Mouse (Mus musculus) mesoderm, embryonic 11.5 days (tissue): ENCODE measurements around the gene B3gat3.

ENCODE experiments used
- DNase-seq: peaks from one replicate; pipeline ENCODE4 v3.0.0-alpha.2; 2012; ENCODE audit warnings: low read depth, low spot score

The B3gat3 gene

DNA sequence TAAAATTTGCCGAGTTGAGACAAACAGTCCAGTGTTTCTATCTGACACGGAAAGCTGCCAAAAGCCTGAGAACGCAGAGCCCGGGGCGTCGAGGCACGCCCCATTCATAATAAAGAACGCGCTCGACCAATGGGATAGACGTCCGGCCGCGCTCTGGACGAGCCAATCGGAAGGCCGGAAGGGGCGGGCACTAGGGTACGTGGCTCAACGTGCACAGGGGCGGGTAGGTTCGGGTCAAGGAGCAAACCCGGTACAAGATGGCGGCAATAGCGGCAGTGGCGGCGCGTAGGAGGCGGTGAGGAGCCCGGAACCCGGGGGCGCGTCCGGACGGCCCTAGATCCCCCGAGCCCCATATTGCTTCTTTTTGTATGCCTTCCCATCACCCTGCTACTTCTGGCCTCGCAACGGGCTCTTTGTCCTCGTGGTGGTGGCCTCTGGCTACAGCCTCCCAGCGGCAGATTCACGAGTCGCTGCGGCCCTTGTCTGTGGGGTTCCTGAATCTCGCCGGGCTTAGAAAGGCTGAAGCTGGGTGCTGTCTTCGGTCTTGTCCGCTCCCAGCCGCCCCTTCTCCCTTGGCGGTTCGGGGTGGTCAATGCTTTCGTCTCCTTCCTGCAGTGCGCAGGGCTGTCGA is 22.2 kb upstream of the B3gat3 start, which contains the start of gene Ganab:
Gene Ganab (plus strand): TSS at position 207 of the 631 bp plus-strand sequence.
- peak; percentile 97 for DNase-seq

- no peak for DNase-seq
Measured at GRCm38 (mm10) chr19:8898576-8898975, 21.6 kb upstream of the B3gat3 start.

DNA sequence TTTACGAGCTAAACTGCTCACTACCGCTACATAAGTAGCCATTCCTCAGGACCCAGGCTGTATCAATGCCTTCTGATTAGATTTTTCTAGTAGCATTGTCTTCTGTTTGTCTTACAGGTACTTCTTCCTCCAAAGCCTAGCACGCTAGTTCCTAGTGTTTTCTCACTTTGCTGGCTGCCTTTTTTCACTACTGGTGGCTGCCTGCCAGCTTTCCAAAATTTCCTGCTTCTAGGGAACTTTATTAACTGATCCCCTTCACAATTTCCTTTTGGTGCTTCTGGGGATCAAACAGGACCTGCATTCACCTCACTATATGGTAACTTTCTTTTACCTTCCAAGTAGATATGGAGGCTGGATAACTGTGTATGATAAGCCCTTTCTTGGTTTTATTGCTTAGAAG is 21.1 kb upstream of the B3gat3 start:
- no peak for DNase-seq

DNA sequence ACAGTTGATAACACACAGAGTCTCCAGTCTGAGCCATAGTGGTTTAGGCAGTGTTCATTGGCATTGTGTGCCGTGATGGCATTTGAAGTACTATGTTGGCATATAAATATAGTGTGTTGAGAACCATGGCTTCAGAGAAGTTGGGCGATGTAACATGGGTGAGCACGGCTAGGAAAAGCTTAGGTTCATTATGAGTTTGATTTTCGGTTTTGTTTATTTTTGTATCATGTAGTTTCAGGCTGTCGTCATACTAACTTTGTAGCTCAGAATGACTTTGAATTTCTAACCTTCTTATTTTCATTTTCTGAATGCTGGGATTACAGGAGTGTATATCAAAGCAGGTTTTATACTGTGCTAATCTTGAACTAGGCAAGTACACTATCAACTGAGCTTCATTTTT is 16.8 kb upstream of the B3gat3 start:
- DNase-seq = no peak

DNA sequence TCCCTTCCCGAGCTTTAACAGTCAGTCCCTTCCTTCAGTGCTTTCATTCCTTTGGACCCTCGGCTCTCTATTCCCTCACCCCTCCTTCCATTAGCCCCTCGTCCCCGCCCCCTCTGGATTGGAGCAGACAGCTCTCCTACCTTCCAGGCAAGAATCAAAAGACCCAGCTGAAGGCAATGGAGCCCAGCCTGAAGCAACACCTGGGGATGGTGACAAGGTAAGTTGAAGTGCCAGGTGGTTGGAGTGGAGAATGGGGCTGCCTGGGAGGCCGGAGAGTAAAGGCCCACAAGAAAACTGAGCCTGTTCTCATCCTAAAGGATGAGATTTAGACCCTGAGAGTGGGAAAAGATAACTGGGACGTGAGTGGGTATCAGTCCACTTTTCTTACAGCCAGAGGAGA is 11.6 kb upstream of the B3gat3 start:
- DNase-seq = no peak

DNA sequence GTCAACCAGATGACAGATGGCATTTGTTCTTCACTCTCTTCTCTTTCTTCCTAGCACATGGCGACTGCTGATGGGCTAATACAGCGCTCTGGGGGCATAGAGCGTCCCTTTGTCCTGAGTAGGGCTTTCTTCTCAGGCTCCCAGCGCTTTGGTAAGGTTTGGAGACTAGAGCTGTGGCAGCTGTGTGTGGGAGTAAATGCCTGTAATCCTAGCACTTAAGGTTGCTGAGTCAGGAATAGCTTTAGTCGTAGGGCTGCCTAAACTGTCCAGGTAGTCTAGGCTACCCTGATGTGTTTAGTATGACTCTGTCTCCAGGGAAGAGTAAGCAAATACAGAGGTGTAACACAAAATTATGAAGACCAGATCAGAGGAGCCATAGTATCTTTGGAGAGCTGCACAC is 8.4 kb upstream of the B3gat3 start:
- DNase-seq = no peak

GRCm38 (mm10) chr19:8914212-8914611 is 6.0 kb upstream of the B3gat3 start:
- no peak for DNase-seq

DNA sequence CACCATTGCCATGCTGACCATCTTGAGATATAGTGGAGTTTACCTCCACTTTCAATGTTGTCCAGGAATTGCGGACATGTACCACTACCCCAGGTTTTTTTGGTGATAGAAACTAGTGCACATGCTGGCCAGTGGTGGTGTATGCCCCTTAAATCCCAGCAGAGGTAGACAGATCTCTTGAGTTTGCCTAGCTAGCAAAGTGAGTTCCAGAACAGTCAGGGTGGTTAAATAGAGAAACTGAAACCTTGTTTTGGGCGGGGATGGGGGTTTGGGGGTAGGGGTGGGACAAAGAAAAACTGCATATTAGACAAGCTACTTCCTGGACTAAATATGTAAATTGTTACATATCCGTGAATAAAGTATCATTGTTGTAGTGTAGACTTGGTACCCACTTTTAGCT is 1.2 kb upstream of the B3gat3 start:
- no peak for DNase-seq

DNA sequence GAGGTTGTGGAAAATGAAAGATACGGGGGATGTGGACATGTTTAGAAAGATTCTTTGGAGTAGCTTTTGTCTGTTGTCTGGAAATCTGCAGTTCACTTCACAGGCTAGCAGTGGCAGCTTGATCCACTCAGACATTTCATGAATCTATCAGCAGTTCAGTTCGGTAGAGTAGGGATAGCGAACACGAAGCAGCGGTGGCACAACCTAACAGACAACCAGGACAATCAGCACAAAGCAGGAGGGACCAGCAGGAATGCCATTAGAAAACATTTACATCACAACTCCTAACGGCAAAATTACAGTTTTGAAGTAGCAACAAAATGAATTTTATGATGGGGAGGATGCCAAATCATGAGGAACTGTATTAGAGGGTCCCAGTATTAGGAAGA is 496 bp upstream of the B3gat3 start:
- DNase-seq = no peak

- peak; percentile 68 for DNase-seq
Measured at GRCm38 (mm10) chr19:8920836-8921291, 690 bp downstream of the B3gat3 start.

DNA sequence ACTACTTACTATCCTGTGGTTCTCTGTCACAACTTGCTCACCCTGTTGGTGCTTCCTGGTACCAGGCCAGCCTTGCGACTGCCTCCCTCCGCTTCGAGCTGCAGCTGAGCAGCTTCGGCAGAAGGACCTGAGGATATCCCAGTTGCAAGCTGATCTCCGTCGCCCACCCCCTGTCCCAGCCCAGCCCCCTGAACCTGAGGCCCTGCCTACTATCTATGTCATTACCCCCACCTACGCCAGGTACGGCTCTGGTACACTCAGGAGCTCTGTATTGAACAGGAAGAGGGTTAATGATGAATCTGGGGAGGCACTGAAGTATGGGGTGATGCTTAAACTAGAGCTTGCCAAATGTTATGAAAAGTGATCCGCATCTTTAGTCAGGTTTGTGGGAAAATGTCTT is 1.6 kb downstream of the B3gat3 start:
- DNase-seq = no peak

DNA sequence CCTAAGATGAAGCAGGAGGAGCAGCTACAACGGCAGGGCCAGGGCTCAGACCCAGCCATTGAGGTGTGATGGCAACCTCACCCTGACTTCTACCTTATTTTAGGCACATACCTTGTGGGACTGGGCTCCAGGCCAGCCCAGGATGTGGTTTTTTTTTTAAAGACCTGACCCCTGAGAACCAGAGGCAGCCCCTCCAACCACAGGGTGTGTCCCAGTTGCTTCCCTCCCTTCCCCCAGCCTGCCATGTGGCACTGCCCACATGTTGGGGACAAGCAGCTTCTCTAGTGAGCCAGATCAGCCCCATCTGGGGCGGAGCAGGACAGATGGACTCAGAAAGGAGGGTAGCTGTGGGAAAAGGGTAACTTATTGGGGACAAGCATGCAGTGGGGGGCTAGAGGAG is 6.6 kb downstream of the B3gat3 start:
- DNase-seq = no peak

DNA sequence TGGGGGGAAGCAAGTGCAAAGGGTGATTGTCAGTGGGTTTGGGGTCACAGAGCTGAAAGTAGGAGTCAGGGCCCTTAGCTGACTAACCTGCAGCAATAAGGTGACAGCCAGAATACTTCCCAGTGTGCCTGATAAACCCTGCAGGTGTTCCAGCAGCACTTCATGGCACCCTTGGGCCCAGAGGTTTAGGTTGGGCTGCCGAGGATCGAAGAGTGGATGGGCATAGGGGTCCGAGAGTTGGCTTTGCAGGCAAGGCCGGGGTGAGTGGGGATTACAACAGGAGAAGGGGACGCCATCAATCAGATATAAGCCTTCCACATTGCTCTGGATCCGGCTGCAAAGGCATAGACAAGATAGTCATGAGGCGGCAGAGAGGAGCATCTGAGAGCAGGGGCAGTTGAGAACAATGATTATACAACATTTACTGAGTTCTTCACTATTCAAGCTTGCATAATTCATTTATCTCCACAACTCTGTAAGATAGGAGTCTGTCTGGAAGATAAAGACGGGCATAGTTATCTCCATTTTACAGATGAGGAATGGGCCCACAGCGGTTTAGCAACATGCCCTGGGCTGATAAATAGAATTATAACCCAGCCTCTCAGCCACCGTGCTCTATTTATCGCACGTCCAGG is 7.8 kb downstream of the B3gat3 start:
- no peak for DNase-seq

DNA sequence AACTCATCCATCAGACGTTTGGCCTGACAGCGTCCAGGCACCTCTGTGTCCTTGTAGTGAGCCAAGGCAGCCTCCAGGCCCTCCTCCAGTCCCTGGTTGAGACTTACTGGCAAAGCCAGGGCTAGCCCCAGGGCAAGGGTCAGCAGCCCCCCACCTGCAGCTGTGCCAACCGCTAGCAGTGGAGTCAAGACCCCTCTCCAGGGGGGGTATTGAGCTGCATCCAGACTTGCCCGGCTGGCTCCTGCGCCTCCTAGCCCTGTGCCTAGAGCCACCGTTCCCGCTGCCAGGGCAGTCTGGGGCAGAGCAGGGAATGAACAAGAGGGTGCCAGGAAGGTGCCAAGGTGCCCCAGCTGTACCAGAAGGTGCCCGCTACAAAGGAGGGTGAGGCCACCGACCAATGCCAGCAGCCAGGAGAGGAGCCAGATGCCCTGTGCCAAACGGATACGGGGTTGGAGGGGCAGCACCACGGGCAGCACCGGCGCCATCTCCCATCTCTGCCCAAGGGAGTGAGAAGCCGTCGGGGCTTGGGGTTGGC is 8.6 kb downstream of the B3gat3 start:
- no peak for DNase-seq

GRCm38 (mm10) chr19:8929224-8930088 is 9.3 kb downstream of the B3gat3 start, which contains the start of the genes Rom1 and Eml3:
Gene Rom1, minus strand, starts transcription at chr19:8929356.
Gene Eml3, plus strand, starts transcription at chr19:8929552.
- peak; percentile 80 for DNase-seq

DNA sequence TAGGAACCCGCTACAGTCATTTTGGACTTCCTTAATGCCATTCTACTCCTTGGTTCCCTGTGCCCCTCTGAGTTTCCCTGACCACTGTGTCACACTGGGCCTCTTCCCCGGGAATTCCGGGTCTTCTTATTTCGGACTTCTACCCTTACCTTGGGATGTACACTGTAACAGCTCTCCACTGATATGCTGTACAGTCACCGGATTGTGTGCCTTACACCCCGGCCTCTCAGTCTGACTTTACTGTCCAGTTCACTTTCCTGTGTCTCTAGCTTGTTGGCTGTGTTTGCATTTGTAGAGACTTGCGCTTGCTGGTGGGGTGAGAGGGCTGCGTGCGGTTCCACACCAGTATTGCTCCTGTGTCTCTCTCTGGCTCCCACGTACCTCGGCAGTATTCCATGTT is 9.9 kb downstream of the B3gat3 start:
- DNase-seq = no peak

DNA sequence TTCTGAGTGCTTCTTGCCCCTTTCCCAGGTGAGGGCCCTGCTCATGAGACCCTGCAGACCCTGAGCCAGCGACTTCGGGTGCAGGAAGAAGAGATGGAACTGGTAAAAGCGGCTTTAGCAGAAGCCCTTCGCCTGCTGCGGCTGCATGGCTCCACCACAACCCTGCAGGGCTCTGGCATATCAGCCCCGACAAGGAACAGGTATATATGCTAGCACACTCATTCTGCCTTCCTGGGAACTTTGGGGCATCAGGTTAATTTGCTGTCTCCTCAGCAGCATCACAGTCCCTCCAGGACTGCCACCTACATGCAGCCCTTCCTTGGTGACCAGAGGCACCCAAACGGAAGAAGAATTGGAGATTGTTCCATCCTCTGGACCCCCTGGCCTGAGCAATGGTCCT is 10.6 kb downstream of the B3gat3 start:
- no peak for DNase-seq

- DNase-seq = no peak
Measured at GRCm38 (mm10) chr19:8936736-8937135, 16.6 kb downstream of the B3gat3 start.

DNA sequence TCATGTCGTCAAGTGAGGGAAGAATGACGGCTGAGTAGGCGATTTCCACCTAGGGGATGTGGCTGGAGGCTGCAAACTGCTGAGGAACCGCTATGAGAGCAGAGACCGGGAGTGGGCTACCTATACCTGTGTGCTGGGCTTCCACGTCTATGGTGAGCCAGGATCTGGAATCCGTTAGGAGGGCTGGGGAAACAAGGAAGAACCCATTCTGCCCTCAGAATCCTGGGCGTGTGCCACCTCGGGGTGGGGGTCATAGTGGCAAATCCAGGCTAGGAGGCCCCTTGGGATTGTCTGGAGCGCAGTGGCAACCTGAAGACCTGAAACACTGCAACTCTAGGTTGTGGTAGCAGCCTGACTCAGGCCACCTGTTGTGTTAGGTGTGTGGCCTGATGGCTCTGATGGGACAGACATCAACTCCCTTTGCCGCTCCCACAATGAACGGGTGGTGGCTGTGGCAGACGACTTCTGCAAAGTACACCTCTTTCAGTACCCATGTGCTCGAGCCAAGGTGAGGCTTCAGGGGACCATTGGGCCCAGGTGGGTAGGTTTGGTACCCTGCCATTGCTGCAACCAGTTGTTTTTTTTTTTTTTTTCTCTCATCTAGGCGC is 20.5 kb downstream of the B3gat3 start:
- no peak for DNase-seq

GRCm38 (mm10) chr19:8941136-8941514 is 21.0 kb downstream of the B3gat3 start:
- no peak for DNase-seq

GRCm38 (mm10) chr19:8941515-8942217 is 21.5 kb downstream of the B3gat3 start, which contains the start of gene Mta2:
Gene Mta2, plus strand, starts transcription at chr19:8941875.
- DNase-seq = peak; percentile 98
